Mouse (Mus musculus) CH12.LX (cell line): Measurements from ENCODE around the gene Ankrd36. TPM values are rescaled to one million over a fixed set of nuclear protein-coding genes. Genes with fewer than 3 reads are reported as not detected.

Source experiments
- DNase-seq: peaks from one replicate; pipeline ENCODE4 v3.0.0-alpha.2; 2013; ENCODE audit errors: extremely low read depth
- H3K27ac ChIP-seq: 2 replicates; pipeline ENCODE4 v1.5.1; 2012; ENCODE audit warnings: low read depth, mild to moderate bottlenecking, control low read depth, moderate library complexity; ENCODE audit not compliant: insufficient read depth
- H3K27me3 ChIP-seq: replicated peaks from 2 replicates; pipeline ENCODE3; 2012; ENCODE audit warnings: inconsistent platforms
- H3K36me3 ChIP-seq, 2 experiments: replicated peaks in 1 of 2; 2 replicates each; pipeline versions ENCODE3 to v1.6.1; 2012; ENCODE audit warnings: inconsistent platforms in 1 of 2, low read length in 1 of 2, mild to moderate bottlenecking in 1 of 2, mixed read lengths in 1 of 2, moderate library complexity in 1 of 2; ENCODE audit not compliant: control insufficient read depth in 1 of 2, insufficient read depth in 1 of 2
- H3K4me1 ChIP-seq, 2 experiments: 2 replicates each; pipeline ENCODE4 v1.6.1; 2012; ENCODE audit warnings: inconsistent platforms in 1 of 2, moderate library complexity in 1 of 2; ENCODE audit not compliant: insufficient read depth in 2 of 2, control insufficient read depth in 1 of 2
- H3K4me2 ChIP-seq: 2 replicates; pipeline ENCODE4 v1.6.1; 2012; ENCODE audit warnings: low read depth, mild to moderate bottlenecking, control low read depth; ENCODE audit not compliant: poor library complexity, insufficient read depth, severe bottlenecking
- H3K4me3 ChIP-seq, 3 experiments: fragments of 150-350 bp in 1 of 3; sonication (generic) in 1 of 3; replicated peaks in 1 of 3; 2 replicates each; pipeline versions ENCODE3 to v1.5.1; 2011 to 2012; ENCODE audit warnings: low read depth in 2 of 3, low read length in 2 of 3, mild to moderate bottlenecking in 2 of 3, moderate library complexity in 2 of 3, control low read depth in 1 of 3, improper control_type of control experiment in 1 of 3, inconsistent platforms in 1 of 3, mixed read lengths in 1 of 3; ENCODE audit not compliant: poor library complexity in 1 of 3
- H3K79me2 ChIP-seq: replicated peaks from 2 replicates; pipeline ENCODE4 v1.6.1; 2012; ENCODE audit warnings: mild to moderate bottlenecking, moderate library complexity; ENCODE audit not compliant: control insufficient read depth, poor library complexity, insufficient read depth, severe bottlenecking; ENCODE audit errors: extremely low read depth
- H3K9ac ChIP-seq: 2 replicates; pipeline ENCODE4 v1.6.1; 2012; ENCODE audit warnings: low read depth, mild to moderate bottlenecking, control low read depth, moderate library complexity; ENCODE audit not compliant: insufficient read depth
- H3K9me3 ChIP-seq: replicated peaks from 2 replicates; pipeline ENCODE3; 2012; ENCODE audit warnings: low read length, inconsistent platforms, mixed read lengths
- BHLHE40 ChIP-seq: IDR thresholded peaks from 2 replicates; pipeline ENCODE4 v1.6.1; 2011; ENCODE audit warnings: mild to moderate bottlenecking, low read depth, low read length, improper control_type of control experiment
- CHD1 ChIP-seq: IDR thresholded peaks from 2 replicates; pipeline ENCODE4 v1.6.1; 2012; ENCODE audit warnings: low read depth, low read length, improper control_type of control experiment, inconsistent platforms
- CHD2 ChIP-seq: IDR thresholded peaks from 2 replicates; pipeline ENCODE4 v1.6.1; 2011; ENCODE audit warnings: low read length, improper control_type of control experiment
- CTCF ChIP-seq, 2 experiments: IDR thresholded peaks in 1 of 2; conservative IDR thresholded peaks in 1 of 2; 2 replicates each; pipeline ENCODE4 v1.5.1; 2011 to 2012; ENCODE audit warnings: low read depth in 2 of 2, low read length in 2 of 2, improper control_type of control experiment in 1 of 2, inconsistent platforms in 1 of 2, mild to moderate bottlenecking in 1 of 2, moderate library complexity in 1 of 2
- E2F4 ChIP-seq: IDR thresholded peaks from 2 replicates; pipeline ENCODE4 v1.6.1; 2011; ENCODE audit warnings: low read depth, low read length, improper control_type of control experiment; ENCODE audit not compliant: insufficient replicate concordance
- ELF1 ChIP-seq: IDR thresholded peaks from 2 replicates; pipeline ENCODE4 v1.6.1; 2014; ENCODE audit warnings: low read depth, mild to moderate bottlenecking, inconsistent platforms, low read length, improper control_type of control experiment
- EP300 ChIP-seq: IDR thresholded peaks from 2 replicates; pipeline ENCODE4 v1.6.1; 2011; ENCODE audit warnings: low read length, improper control_type of control experiment
- ETS1 ChIP-seq: conservative IDR thresholded peaks from 2 replicates; pipeline ENCODE4 v1.6.1; 2012; ENCODE audit warnings: low read depth, mild to moderate bottlenecking, inconsistent platforms, low read length, improper control_type of control experiment, moderate library complexity
- GABPA ChIP-seq: IDR thresholded peaks from 2 replicates; pipeline ENCODE4 v1.6.1; 2012; ENCODE audit warnings: low read depth, low read length, improper control_type of control experiment, inconsistent platforms; ENCODE audit not compliant: insufficient replicate concordance
- IRF4 ChIP-seq: IDR thresholded peaks from 2 replicates; pipeline ENCODE4 v1.6.1; 2014; ENCODE audit warnings: low read depth, mild to moderate bottlenecking, inconsistent platforms, low read length, improper control_type of control experiment
- JUN ChIP-seq: IDR thresholded peaks from 2 replicates; pipeline ENCODE4 v1.6.1; 2011; ENCODE audit warnings: low read depth, mild to moderate bottlenecking, low read length, improper control_type of control experiment, moderate library complexity; ENCODE audit not compliant: insufficient read depth
- JUND ChIP-seq: conservative IDR thresholded peaks from 2 replicates; pipeline ENCODE4 v1.6.1; 2011; ENCODE audit warnings: low read depth, low read length, improper control_type of control experiment
- KAT2A ChIP-seq: IDR thresholded peaks from 2 replicates; pipeline ENCODE4 v1.6.1; 2012; ENCODE audit warnings: low read length, improper control_type of control experiment, inconsistent platforms; ENCODE audit not compliant: insufficient replicate concordance
- MAFK ChIP-seq: IDR thresholded peaks from 2 replicates; pipeline ENCODE4 v1.6.1; 2011; ENCODE audit warnings: low read length, improper control_type of control experiment; ENCODE audit not compliant: insufficient replicate concordance
- MAZ ChIP-seq: IDR thresholded peaks from 2 replicates; pipeline ENCODE4 v1.6.1; 2012; ENCODE audit warnings: low read depth, mild to moderate bottlenecking, inconsistent platforms, low read length, improper control_type of control experiment, moderate library complexity
- NRF1 ChIP-seq: IDR thresholded peaks from 2 replicates; pipeline ENCODE4 v1.6.1; 2014; ENCODE audit warnings: low read depth, mild to moderate bottlenecking, inconsistent platforms, low read length, improper control_type of control experiment, moderate library complexity
- PAX5 ChIP-seq: IDR thresholded peaks from 2 replicates; pipeline ENCODE4 v1.6.1; 2012; ENCODE audit warnings: low read length, inconsistent platforms, mixed read lengths
- POLR2A ChIP-seq: IDR thresholded peaks from 2 replicates; pipeline ENCODE4 v1.6.1; 2011; ENCODE audit warnings: low read depth, mild to moderate bottlenecking, improper control_type of control experiment, low read length
- POLR2AphosphoS2 ChIP-seq: IDR thresholded peaks from 2 replicates; pipeline ENCODE4 v1.6.1; 2011; ENCODE audit warnings: low read depth, low read length, improper control_type of control experiment
- RAD21 ChIP-seq: IDR thresholded peaks from 2 replicates; pipeline ENCODE4 v1.6.1; 2011; ENCODE audit warnings: low read depth, mild to moderate bottlenecking, low read length, improper control_type of control experiment, moderate library complexity
- RCOR1 ChIP-seq: conservative IDR thresholded peaks from 2 replicates; pipeline ENCODE4 v1.6.1; 2012; ENCODE audit warnings: low read depth, mild to moderate bottlenecking, inconsistent platforms, low read length, improper control_type of control experiment
- SIN3A ChIP-seq: IDR thresholded peaks from 2 replicates; pipeline ENCODE4 v1.6.1; 2012; ENCODE audit warnings: low read length, improper control_type of control experiment, inconsistent platforms
- SMC3 ChIP-seq: IDR thresholded peaks from 2 replicates; pipeline ENCODE4 v1.6.1; 2011; ENCODE audit warnings: low read depth, low read length, improper control_type of control experiment
- TBP ChIP-seq: conservative IDR thresholded peaks from 2 replicates; pipeline ENCODE4 v1.6.1; 2011; ENCODE audit warnings: low read depth, low read length, improper control_type of control experiment
- TCF12 ChIP-seq: IDR thresholded peaks from 2 replicates; pipeline ENCODE4 v1.6.1; 2014; ENCODE audit warnings: low read depth, mild to moderate bottlenecking, inconsistent platforms, low read length, improper control_type of control experiment
- UBTF ChIP-seq: IDR thresholded peaks from 2 replicates; pipeline ENCODE4 v1.6.1; 2012; ENCODE audit warnings: low read depth, mild to moderate bottlenecking, inconsistent platforms, low read length, improper control_type of control experiment, moderate library complexity
- USF1 ChIP-seq: IDR thresholded peaks from 2 replicates; pipeline ENCODE4 v1.6.1; 2014; ENCODE audit warnings: low read depth, mild to moderate bottlenecking, inconsistent platforms, low read length, improper control_type of control experiment
- USF2 ChIP-seq: conservative IDR thresholded peaks from 2 replicates; pipeline ENCODE4 v1.6.1; 2011; ENCODE audit warnings: low read depth, low read length, improper control_type of control experiment
- ZKSCAN1 ChIP-seq: IDR thresholded peaks from 2 replicates; pipeline ENCODE4 v1.6.1; 2012; ENCODE audit warnings: low read depth, inconsistent platforms, low read length, improper control_type of control experiment, borderline replicate concordance
- ZMIZ1 ChIP-seq: IDR thresholded peaks from 2 replicates; pipeline ENCODE4 v1.6.1; 2012; ENCODE audit warnings: low read depth, mild to moderate bottlenecking, inconsistent platforms, low read length, improper control_type of control experiment
- dilution Hi-C: fragments of 300-500 bp; cut with MboI; formaldehyde crosslinking; loops from 2 replicates; pipeline ENCODE4 v1.14.3; 2020; ENCODE audit warnings: low sequenced_read_pairs; ENCODE audit not compliant: extremely low pct_unique_long_range_greater_than_20kb, extremely low pct_ligation_motif_present
- in situ Hi-C: fragments of 300-500 bp; cut with MboI; formaldehyde crosslinking; loops from 3 replicates; pipeline ENCODE4 v1.14.3; 2019; ENCODE audit warnings: low sequenced_read_pairs, low pct_ligation_motif_present, low pct_unique_long_range_greater_than_20kb, mixed read lengths
- polyA plus RNA-seq: library from polyadenylated mRNA; unstranded; fragments of >175 nt; gene quantifications from 2 replicates; pipeline ENCODE4 v1.2.1, GENCODE M21; 2012; ENCODE audit warnings: low read depth; ENCODE audit not compliant: insufficient read length
- total RNA-seq, 2 experiments: library from RNA; depleted of rRNA; stranded (reverse); fragments of 300-350 nt in 1 of 2; fragments of >200 nt in 1 of 2; gene quantifications; 2 replicates each; pipeline ENCODE4 v1.2.3; 2012 to 2014

Ankrd36 gene
- total RNA-seq (2012; rRNA removed) = not detected in 2 replicates
- total RNA-seq (2014; rRNA removed) = not detected in 2 replicates
- not detected in 2 replicates for polyA plus RNA-seq

GRCm38 (mm10) chr11:5569474-5569873 is at the start of gene Ankrd36:
Gene Ankrd36, plus strand, starts transcription at chr11:5569684.
- Histone ChIP-seq H3K4me1 (peaks cover 0 to 15% of the 10 kb centered on the region in 2 experiments; a peak in 2 of 4 replicates), H3K4me2 (no peak within 1 kb of the TSS), H3K9me3 (peaks cover 6% of the 10 kb centered on the region), H3K27ac (no peak within 1 kb of the TSS), H3K4me3 (no peak within 1 kb of the TSS), H3K9ac (no peak within 1 kb of the TSS), H3K79me2 (no peaks in the 10 kb centered on the region), H3K36me3 (no peaks in the 10 kb centered on the region), H3K27me3 (no peaks in the 10 kb centered on the region)
- dilution Hi-C loops (no loop called here), in situ Hi-C loops (loop anchor here (10.0 kb wide), 1 partner anchor 65 kb away; no protein-coding TSS in a partner anchor)
- DNase-seq = no peak
- TF ChIP-seq UBTF = no peak
- peak; percentile 17; the same call in 1 of the 2 replicates for TF ChIP-seq BHLHE40

- DNase-seq = peak; percentile 95
- peaks cover 40% of the 10 kb centered on the region for H3K79me2 ChIP-seq
- dilution Hi-C loops (no loop called here), in situ Hi-C loops (loop anchor here (5.0 kb wide), 1 partner anchor 33 kb away; no protein-coding TSS in a partner anchor)
- H3K9me3 ChIP-seq = no peaks in the 10 kb centered on the region
- H3K4me2 ChIP-seq = peak within 1 kb of the TSS; percentile 97
- no peaks in the 10 kb centered on the region for H3K27me3 ChIP-seq
- peaks cover 15 to 38% of the 10 kb centered on the region in 2 experiments for H3K4me1 ChIP-seq
- H3K9ac ChIP-seq = peak within 1 kb of the TSS; percentile 96
- peak within 1 kb of the TSS; percentile 86 for H3K27ac ChIP-seq
- H3K4me3 ChIP-seq = peak within 1 kb of the TSS; percentile 81 to 92 (median 84)
- peaks cover 30 to 35% of the 10 kb centered on the region in 2 experiments for H3K36me3 ChIP-seq
- TF ChIP-seq USF1 (no peak), TBP (peak; percentile 85), IRF4 (no peak), MAFK (no peak), ZMIZ1 (no peak; the same call in none of the 2 replicates), TCF12 (peak; percentile 90), SMC3 (no peak), BHLHE40 (no peak), PAX5 (no peak), RCOR1 (no peak), CHD1 (no peak), SIN3A (peak; percentile 86), CHD2 (peak; percentile 68), MAZ (peak; percentile 69; the same call in 1 of the 2 replicates), POLR2A (peak; percentile 91), ZKSCAN1 (no peak), UBTF (peak; percentile 67; the same call in 1 of the 2 replicates), POLR2AphosphoS2 (no peak; the same call in 1 of the 2 replicates), KAT2A (0 out of 2 replicates have a peak, but pooled peaks have one; percentile 8), RAD21 (no peak), USF2 (no peak), JUN (no peak), CTCF (conservative IDR thresholded peaks at IDR 0.05 in 1 of 2, IDR thresholded peaks at IDR 0.05 in 1 of 2; ENCODE audit: low read depth in 2 of 2, low read length in 2 of 2) (no peak), JUND (no peak), ETS1 (no peak; the same call in 1 of the 2 replicates), E2F4 (no peak), NRF1 (peak; percentile 36; the same call in 1 of the 2 replicates), EP300 (no peak), GABPA (no peak), ELF1 (peak; percentile 41)
These were observed 48.8 kb upstream of the Ankrd36 start, which contains the start of gene Xbp1 for GRCm38 (mm10) chr11:5520412-5521265. Gene Xbp1, plus strand, starts transcription at chr11:5520659.
